Mouse (Mus musculus) layer of hippocampus, adult 11-12 months (tissue): ENCODE measurements around the gene Junb.
A peak's percentile ranks its signal among the peaks of the same experiment; 100 is the strongest.

Source experiments
- DNase-seq: peaks from one replicate; pipeline ENCODE4 v3.0.0; 2022; ENCODE audit warnings: low spot score

Gene Junb

DNA sequence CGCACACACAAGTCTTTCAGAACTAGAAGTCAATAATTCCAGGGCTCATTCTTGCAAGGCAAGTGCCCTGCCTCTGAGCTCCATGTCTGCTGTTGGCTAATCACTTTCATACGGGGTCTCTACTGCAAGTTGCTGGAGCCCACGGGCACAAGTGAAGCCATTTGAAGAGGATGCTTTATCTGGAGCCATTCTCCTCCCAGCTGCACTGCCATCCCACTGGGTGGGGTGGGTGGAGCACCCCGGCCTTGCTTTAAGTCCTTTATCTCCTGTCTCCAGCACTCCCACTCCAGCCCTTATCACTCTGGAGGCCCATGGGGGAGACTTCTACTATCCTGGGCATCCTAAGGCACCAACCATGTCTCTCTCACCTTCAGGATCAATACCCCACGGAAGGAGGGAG is 7.6 kb downstream of the Junb start:
- DNase-seq, result no peak

GRCm38 (mm10) chr8:84970135-84970790 is 8.3 kb downstream of the Junb start:
- DNase-seq, result no peak

- peak; percentile 77 for DNase-seq
These were observed 9.0 kb downstream of the Junb start, which contains the start of the genes Gm49661, Prdx2 and Rnaseh2a for GRCm38 (mm10) chr8:84969241-84970134. Gene Gm49661, minus strand, starts transcription at chr8:84969433. Gene Prdx2, plus strand, starts transcription at chr8:84969587. Gene Rnaseh2a, minus strand, starts transcription at chr8:84969767.

GRCm38 (mm10) chr8:84968650-84969049 is 9.9 kb downstream of the Junb start:
- no peak for DNase-seq

- no peak for DNase-seq
These were observed 10.8 kb downstream of the Junb start for GRCm38 (mm10) chr8:84967532-84968304.

DNA sequence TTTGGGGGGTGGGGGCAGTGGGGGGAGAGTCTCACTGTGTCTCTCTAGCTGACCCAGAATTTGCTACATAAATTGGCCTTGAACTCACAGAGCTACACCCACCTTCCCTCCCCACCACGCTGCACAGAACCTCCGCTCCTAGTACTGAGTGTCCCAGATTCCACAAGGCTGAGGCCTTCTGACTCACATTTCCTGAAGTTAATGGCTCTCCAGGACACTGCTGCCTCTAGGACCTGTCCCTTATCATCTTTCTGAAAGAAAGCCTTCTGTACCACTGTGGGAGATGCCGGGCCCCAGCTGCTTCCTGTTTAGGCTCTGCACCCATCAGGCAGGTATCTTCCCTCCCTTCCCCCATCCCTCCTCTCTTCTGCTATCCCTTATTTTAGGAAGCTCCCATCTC is 11.9 kb downstream of the Junb start:
- no peak for DNase-seq

GRCm38 (mm10) chr8:84965731-84966291 is 12.7 kb downstream of the Junb start:
- peak; percentile 95 for DNase-seq

- DNase-seq, result no peak
These were observed 14.6 kb downstream of the Junb start for GRCm38 (mm10) chr8:84963952-84964351.

GRCm38 (mm10) chr8:84959811-84960210 is 18.7 kb downstream of the Junb start:
- no peak for DNase-seq

DNA sequence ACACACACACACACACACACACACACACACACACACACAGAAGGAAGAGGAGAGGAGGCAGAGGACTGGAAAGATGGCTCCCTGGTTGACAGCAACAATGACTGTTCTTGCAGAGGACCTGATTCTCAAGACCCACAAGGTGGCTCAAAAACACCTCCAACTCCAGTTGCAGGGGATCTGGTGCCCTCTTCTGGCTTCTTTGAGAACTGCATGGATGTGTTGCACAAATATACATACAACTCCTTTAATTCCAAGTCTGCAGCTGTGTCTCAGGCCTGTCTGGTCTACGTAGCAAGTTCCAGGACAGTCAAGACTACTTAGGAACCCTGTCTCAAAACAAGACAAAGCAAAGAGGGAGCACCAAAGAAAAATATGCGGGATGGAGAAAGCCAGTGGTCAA is 21.8 kb downstream of the Junb start:
- peak; percentile 81 for DNase-seq

GRCm38 (mm10) chr8:84952612-84953255 is 25.8 kb downstream of the Junb start:
- peak; percentile 26 for DNase-seq

DNA sequence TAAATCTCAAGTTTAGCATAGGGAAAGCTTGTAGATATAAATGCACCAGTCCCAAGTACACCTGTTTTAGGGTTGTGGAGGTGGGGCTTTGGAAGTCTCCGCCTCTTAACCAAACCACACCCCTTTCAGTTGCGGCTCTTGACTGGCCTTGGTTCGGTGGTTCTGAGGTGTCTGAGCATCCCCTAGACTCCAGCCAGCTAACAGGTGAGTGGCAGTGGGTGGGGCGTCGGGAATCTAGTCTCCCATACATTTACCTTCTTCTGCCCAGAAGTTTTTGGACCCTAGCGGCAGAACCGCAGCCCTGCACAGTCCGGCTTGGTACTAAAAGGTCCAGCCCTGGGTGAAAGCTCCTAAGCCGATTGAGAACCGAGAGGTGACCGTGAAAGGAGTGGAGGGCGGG is 28.8 kb downstream of the Junb start:
- DNase-seq, result no peak

DNA sequence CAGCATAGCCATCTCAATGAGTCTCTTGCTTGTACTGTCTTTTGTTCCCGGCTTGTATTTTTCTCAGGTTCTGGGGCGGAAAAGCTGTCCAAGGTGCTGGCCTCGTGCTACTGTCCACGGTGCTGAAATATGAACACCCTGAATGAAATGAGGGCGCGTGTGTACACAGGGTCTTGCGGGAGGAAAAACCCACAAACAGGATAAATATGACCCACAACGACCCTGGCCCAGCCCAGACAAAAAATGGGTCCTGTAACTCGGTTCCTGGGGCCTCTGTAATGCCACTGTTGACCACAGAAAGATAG is 31.3 kb downstream of the Junb start:
- no peak for DNase-seq

GRCm38 (mm10) chr8:84946528-84947240 is 31.8 kb downstream of the Junb start, which contains the start of gene Rtbdn:
Gene Rtbdn, plus strand, starts transcription at chr8:84946991.
- DNase-seq, result no peak

GRCm38 (mm10) chr8:84945633-84946527 is 32.6 kb downstream of the Junb start:
- peak; percentile 46 for DNase-seq

DNA sequence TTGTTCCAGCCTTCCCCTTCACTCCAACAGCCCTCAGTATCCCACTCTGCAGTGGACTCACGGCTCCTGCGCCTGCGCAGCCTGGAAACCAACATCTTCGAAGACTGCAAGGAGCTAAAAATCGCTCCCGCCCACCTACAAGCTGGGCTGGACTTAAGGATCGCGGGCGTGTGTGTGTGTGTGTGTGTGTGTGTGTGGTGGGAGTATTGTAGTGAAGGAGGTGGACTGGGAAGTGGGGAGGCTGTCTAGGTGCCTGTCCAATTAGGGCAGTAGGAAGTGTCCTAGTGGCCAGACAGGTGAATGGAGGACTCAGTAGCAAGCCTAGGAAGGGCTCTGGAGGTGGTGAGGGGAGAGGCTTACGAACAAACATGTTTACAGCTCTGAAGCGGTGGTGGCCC is 33.3 kb downstream of the Junb start:
- peak; percentile 70 for DNase-seq

GRCm38 (mm10) chr8:84944478-84945160 is 33.9 kb downstream of the Junb start:
- DNase-seq, result peak; percentile 64

DNA sequence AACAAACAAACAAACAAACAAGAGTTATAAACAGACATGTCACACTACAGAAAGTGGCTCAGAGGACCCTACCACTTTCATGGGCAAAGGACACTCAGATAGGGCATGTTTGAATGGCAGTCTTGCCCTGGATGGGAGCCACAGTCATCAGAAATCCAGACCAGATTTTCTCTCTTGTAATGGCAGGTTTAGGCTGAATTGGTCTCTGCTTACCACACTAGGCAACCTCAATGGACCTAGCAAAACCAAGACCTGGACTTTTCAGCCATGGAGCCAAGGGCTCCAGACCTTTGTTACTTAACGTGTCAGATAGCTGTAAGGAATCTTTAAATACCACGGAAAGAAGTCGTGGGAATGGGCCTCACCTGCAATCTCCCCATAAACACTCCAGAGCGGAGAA is 34.8 kb downstream of the Junb start:
- no peak for DNase-seq
